In the genomic region with DNA sequence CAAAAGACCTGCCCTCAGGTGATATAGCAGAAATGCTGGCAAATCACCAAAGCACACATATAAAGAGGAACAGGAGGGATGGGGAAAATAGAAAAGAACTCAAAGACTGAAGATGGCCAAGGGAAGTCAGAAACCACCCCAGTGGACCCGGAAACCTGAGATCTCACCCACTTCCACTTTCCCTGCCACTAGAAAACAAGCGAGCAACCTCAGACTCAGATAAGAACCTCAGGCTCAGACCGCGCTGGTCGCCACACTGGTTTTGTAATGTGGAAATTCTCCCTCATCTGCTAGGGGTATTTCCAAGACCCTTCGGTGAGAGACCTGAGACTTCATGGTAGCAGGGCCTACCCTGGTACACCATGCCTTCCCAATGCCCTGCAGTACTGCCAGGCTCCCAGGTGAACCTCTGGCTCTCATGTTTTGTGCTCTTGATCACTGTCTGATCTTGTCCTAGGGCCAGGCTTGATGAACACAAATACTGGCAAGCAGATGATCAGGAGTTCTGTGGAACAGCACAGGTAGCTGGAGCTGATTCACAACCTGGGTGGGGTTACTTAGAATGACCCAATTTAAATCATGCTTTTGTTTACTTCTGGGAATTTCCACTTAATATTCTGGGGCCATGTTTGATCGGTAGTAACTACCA, we compare ENCODE assay signal across 15 mouse cellular contexts. TPM values are rescaled to one million over a fixed set of nuclear protein-coding genes. Genes with fewer than 3 reads are reported as not detected.
DNase-seq lines count a peak whose midpoint lies in the region; ATAC-seq and TF ChIP-seq lines count a peak whose summit lies in the region.
"Had no signal": no experiment of that assay in that cellular context is flagged by ENCODE, and none has a peak within 500 bp of the region (broad histone marks: within the 10 kb centered on the region; RNA-seq: fewer than 3 reads in every experiment).

No protein-coding gene starts in this region.

- ATAC-seq in hematopoietic stem cell, adult 5-6 weeks (replicated peaks in 1 of 2; ENCODE audit: insufficient read depth in 1 of 2, low FRiP score in 2 of 2, low TSS enrichment in 1 of 2, low read depth in 1 of 2, poor library complexity in 2 of 2, severe bottlenecking in 2 of 2), result peak; percentile 74 to 81
- peak; percentile 84 for ATAC-seq in megakaryocyte progenitor cell, adult 5-6 weeks (replicated peaks; ENCODE audit: poor library complexity)
- ATAC-seq in midbrain, embryonic 15.5 days (replicated peaks), result no peak

- H3K9me3 ChIP-seq in midbrain, embryonic 15.5 days, result no peaks in the 10 kb centered on the region
- no peaks in the 10 kb centered on the region for H3K9me3 ChIP-seq in embryonic facial prominence, embryonic 10.5 days

- no peak for TF ChIP-seq POLR2A in spleen, adult 2 months (IDR thresholded peaks at IDR 0.05; ENCODE audit: low read depth, low read length)

- H3K4me2 ChIP-seq in midbrain, embryonic 15.5 days, result no peak overlapping the region
- H3K4me2 ChIP-seq: heart, embryonic 11.5 days had no signal

- H3K4me1 ChIP-seq in spleen, adult 2 months (ENCODE audit: control insufficient read depth, insufficient read depth, insufficient read length), result peaks cover 14% of the 10 kb centered on the region
- no peaks in the 10 kb centered on the region for H3K4me1 ChIP-seq in midbrain, embryonic 15.5 days
- H3K4me1 ChIP-seq in embryonic facial prominence, embryonic 10.5 days, result no peaks in the 10 kb centered on the region

- no peak overlapping the region for H3K4me3 ChIP-seq in spleen, adult 2 months (ENCODE audit: extremely low read depth, insufficient read depth, insufficient read length)
- H3K4me3 ChIP-seq in midbrain, embryonic 15.5 days, result no peak overlapping the region
- H3K4me3 ChIP-seq in embryonic facial prominence, embryonic 10.5 days, result no peak overlapping the region

- 24% methylated on average over 7 of the region's 7 CpGs for WGBS in spleen, adult 2 months
- WGBS in midbrain, embryonic 15.5 days, result 91% methylated on average over 7 of the region's 7 CpGs
- 91% methylated on average over 7 of the region's 7 CpGs for WGBS in embryonic facial prominence, embryonic 10.5 days

- no peaks in the 10 kb centered on the region for H3K27me3 ChIP-seq in spleen, adult 2 months (ENCODE audit: control insufficient read depth, insufficient read depth, low read length)
- no peaks in the 10 kb centered on the region for H3K27me3 ChIP-seq in midbrain, embryonic 15.5 days (replicated peaks)
- H3K27me3 ChIP-seq in embryonic facial prominence, embryonic 10.5 days (replicated peaks; ENCODE audit: low read depth, poor library complexity, severe bottlenecking), result peaks cover 9% of the 10 kb centered on the region

- DNase-seq in spleen, adult 2 months (ENCODE audit: low read depth in 1 of 2, low spot score in 2 of 2), result peak in 1 of 2 experiments; percentile 38
- DNase-seq in spleen, postnatal 14 days (ENCODE audit: low spot score in 2 of 2), result no peak
- DNase-seq in thymus, postnatal 10 days (ENCODE audit: low spot score in 2 of 2), result no peak
- DNase-seq in kidney, adult 18-20 months, result no peak
- no peak for DNase-seq in embryonic facial prominence, embryonic 10.5 days (ENCODE audit: low spot score)
- DNase-seq: adrenal gland, postnatal 36 days; cerebellum, postnatal 10 days; gastrocnemius, postnatal 10 days; layer of hippocampus, postnatal 36 days; lung, adult 2 months; right cerebral cortex, postnatal 14 days had no signal

- no peak for TF ChIP-seq CTCF in spleen, adult 2 months (IDR thresholded peaks at IDR 0.05; ENCODE audit: extremely low read depth, insufficient read depth, insufficient read length, insufficient replicate concordance)

- H3K36me3 ChIP-seq in spleen, adult 2 months (ENCODE audit: control insufficient read depth, insufficient read depth, low read length), result peaks cover 7% of the 10 kb centered on the region
- no peaks in the 10 kb centered on the region for H3K36me3 ChIP-seq in midbrain, embryonic 15.5 days (replicated peaks)
- no peaks in the 10 kb centered on the region for H3K36me3 ChIP-seq in embryonic facial prominence, embryonic 10.5 days (replicated peaks)

- peak overlapping the region; percentile 56 for H3K27ac ChIP-seq in spleen, adult 2 months (ENCODE audit: insufficient read depth, low read length)
- H3K27ac ChIP-seq in midbrain, embryonic 15.5 days, result no peak overlapping the region
- no peak overlapping the region for H3K27ac ChIP-seq in embryonic facial prominence, embryonic 10.5 days (replicated peaks)

- no peak overlapping the region for H3K9ac ChIP-seq in midbrain, embryonic 15.5 days

RNA-seq across cellular contexts. Expression of a gene that starts 25.3 kb away (rescaled TPM):
- polyA plus RNA-seq in spleen, adult 2 months (2012; rRNA removed), result 21.4 and 25.6 TPM in 2 replicates
- 9.6 and 11.1 TPM in 2 replicates for total RNA-seq in hematopoietic stem cell, adult 5-6 weeks (2017)
- 39.5 and 43.6 TPM in 2 replicates for total RNA-seq in megakaryocyte progenitor cell, adult 5-6 weeks (2015)
- total RNA-seq in megakaryocyte progenitor cell, adult 5-6 weeks (2017), result 12.5 and 15.5 TPM in 2 replicates
- polyA plus RNA-seq in midbrain, embryonic 15.5 days (2015; fragmentation: Nextera tagmentation; extraction: Ambion mirVana), result 1.1 and 1.2 TPM in 2 replicates
- polyA plus RNA-seq in embryonic facial prominence, embryonic 10.5 days (2016; fragmentation: Nextera tagmentation; extraction: Ambion mirVana), result 0.41 and 0.61 TPM in 2 replicates

RNA-seq across cellular contexts. Expression of a gene that starts 56.5 kb away (rescaled TPM):
- 1.1 TPM in 2 replicates for polyA plus RNA-seq in spleen, adult 2 months (2012; rRNA removed)
- total RNA-seq in hematopoietic stem cell, adult 5-6 weeks (2017), result 0.50 TPM in 1 of 2 replicates, not detected in the other
- 0.12 TPM in 1 of 2 replicates, not detected in the other for total RNA-seq in megakaryocyte progenitor cell, adult 5-6 weeks (2015)
- total RNA-seq in megakaryocyte progenitor cell, adult 5-6 weeks (2017), result not detected in 2 replicates
- 1.6 TPM in 2 replicates for polyA plus RNA-seq in midbrain, embryonic 15.5 days (2015; fragmentation: Nextera tagmentation; extraction: Ambion mirVana)
- polyA plus RNA-seq in embryonic facial prominence, embryonic 10.5 days (2016; fragmentation: Nextera tagmentation; extraction: Ambion mirVana), result 2.5 and 2.7 TPM in 2 replicates

Comparison
In these comparisons a context has a peak if more than half of its experiments do, and no peak if none do; other contexts are left out.
1. RNA of a gene that starts 25.3 kb away (polyA plus RNA-seq): 21.4 to 25.6 TPM in spleen, adult 2 months; 1.1 to 1.2 TPM in midbrain, embryonic 15.5 days and 0.41 to 0.61 TPM in embryonic facial prominence, embryonic 10.5 days; every median in the first group is over 10 times any median in the second.